Mouse (Mus musculus) embryonic facial prominence, embryonic 14.5 days (tissue): Measurements from ENCODE around the gene 4930578G10Rik. TPM values are rescaled to one million over a fixed set of nuclear protein-coding genes. Genes with fewer than 3 reads are reported as not detected.
"Not testable (repeated sequence)": the region's sequence is repeated elsewhere in the genome, so short reads cannot be mapped to it uniquely, and the experiment has no call there.

Experiments used
- ATAC-seq: fragments of 200-750 bp; cut with Nextera tagmentation; 2 replicates; pipeline ENCODE4 v1.8.0; 2017; ENCODE audit warnings: low read depth, moderate number of reproducible peaks, moderate TSS enrichment
- DNase-seq: peaks from one replicate; pipeline ENCODE4 v3.0.0-alpha.2; 2015; ENCODE audit warnings: low spot score
- H3K27ac ChIP-seq: fragments of 300-500 bp; sonication (generic); replicated peaks from 2 replicates; pipeline ENCODE4 v1.5.1; 2014; ENCODE audit warnings: low read depth, mild to moderate bottlenecking, low read length, moderate library complexity
- H3K27me3 ChIP-seq: fragments of 300-500 bp; sonication (generic); replicated peaks from 2 replicates; pipeline ENCODE4 v1.6.1; 2014; ENCODE audit warnings: low read length; ENCODE audit not compliant: control insufficient read depth, insufficient read depth
- H3K36me3 ChIP-seq: fragments of 300-500 bp; sonication (generic); 2 replicates; pipeline ENCODE4 v1.6.1; 2014; ENCODE audit warnings: low read length, mixed read lengths; ENCODE audit not compliant: control insufficient read depth, insufficient read depth
- H3K4me1 ChIP-seq: fragments of 300-500 bp; sonication (generic); 2 replicates; pipeline ENCODE4 v1.6.1; 2014; ENCODE audit warnings: antibody characterized with exemption, low read length; ENCODE audit not compliant: control insufficient read depth, insufficient read depth
- H3K4me2 ChIP-seq: fragments of 300-500 bp; sonication (generic); 2 replicates; pipeline ENCODE4 v1.6.1; 2014; ENCODE audit warnings: low read depth, mild to moderate bottlenecking, low read length, moderate library complexity, mixed read lengths
- H3K4me3 ChIP-seq: fragments of 300-500 bp; sonication (generic); 2 replicates; pipeline ENCODE4 v1.5.1; 2014; ENCODE audit warnings: low read depth, mild to moderate bottlenecking, low read length
- H3K9ac ChIP-seq: fragments of 300-500 bp; sonication (generic); 2 replicates; pipeline ENCODE4 v1.6.1; 2014; ENCODE audit warnings: low read depth, mild to moderate bottlenecking, low read length, moderate library complexity, mixed read lengths
- H3K9me3 ChIP-seq: fragments of 300-500 bp; sonication (generic); 2 replicates; pipeline ENCODE4 v1.6.1; 2016; ENCODE audit warnings: low read length; ENCODE audit not compliant: control insufficient read depth
- WGBS: fragments of 180-500 bp; shearing (Covaris S2); extraction: QIAGEN DNeasy Blood & Tissue Kit; methylation state at CpG from one replicate; pipeline ENCODE4 v1.1.7; 2014; 5-methylcytosine and 5-hydroxymethylcytosine counted together
- polyA plus RNA-seq: library from polyadenylated mRNA; unstranded; fragments of >200 nt; fragmentation: Nextera tagmentation; extraction: Ambion mirVana; gene quantifications from 2 replicates; pipeline ENCODE4 v1.2.1, GENCODE M21; 2014

4930578G10Rik gene
- polyA plus RNA-seq = not detected in 2 replicates

DNA sequence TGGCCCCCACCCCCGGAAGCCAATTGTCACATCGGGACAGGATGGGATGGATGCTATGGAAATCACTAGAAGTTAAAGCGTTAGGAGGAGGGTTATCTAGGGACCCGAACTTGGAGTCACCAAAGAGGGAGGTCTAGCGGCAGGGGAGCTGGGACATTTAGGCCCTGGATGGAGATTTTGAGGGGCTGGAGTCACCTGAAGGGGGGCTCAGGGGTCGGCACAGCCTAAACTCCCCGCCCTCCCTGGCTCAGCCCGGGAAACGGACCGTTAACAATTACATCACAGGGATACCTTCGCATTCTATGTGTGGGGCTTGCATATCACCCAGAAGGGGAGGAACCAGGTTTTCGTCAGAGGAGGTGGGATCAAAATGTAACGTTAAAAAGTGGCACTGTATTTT is at the start of gene 4930578G10Rik:
4930578G10Rik (plus strand) TSS at position 301 of the 400 bp plus-strand sequence.
- not testable (repeated sequence) for DNase-seq, H3K4me2 ChIP-seq, H3K9ac ChIP-seq, ATAC-seq, H3K27me3 ChIP-seq, H3K9me3 ChIP-seq, H3K4me1 ChIP-seq, H3K27ac ChIP-seq, H3K36me3 ChIP-seq, H3K4me3 ChIP-seq
- WGBS = no CpG with 5 or more reads among the region's 13 CpGs

DNA sequence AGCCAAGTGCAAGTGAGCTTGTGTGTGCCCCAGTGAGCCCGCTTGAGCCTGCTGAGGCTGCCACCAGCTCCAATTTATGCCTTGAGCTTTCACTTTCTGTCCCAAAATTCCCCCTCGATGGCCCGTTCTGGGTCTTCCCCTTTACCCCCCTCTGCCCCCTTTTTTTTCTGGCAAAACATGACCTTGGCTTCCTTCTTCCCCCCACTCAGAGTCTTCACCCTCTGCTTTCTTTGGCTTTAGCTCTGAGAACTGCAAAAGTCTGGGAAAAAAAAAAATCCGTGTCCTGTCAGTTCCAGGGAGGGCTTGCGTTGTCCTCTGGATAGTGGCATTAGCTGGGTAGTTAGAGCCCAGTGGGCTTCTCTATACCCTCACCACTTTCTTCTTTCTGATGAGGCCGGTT is 21.1 kb downstream of the 4930578G10Rik start, which contains the start of gene Ccl19:
Ccl19 (minus strand) TSS at position 101 of the 400 bp plus-strand sequence.
- H3K4me2 ChIP-seq, H3K27me3 ChIP-seq, H3K4me1 ChIP-seq, DNase-seq, H3K36me3 ChIP-seq, H3K9me3 ChIP-seq, H3K9ac ChIP-seq, ATAC-seq, H3K4me3 ChIP-seq, H3K27ac ChIP-seq: not testable (repeated sequence)
- WGBS = no CpG with 5 or more reads among the region's 6 CpGs

- H3K4me3 ChIP-seq, ATAC-seq, H3K9ac ChIP-seq, DNase-seq, H3K9me3 ChIP-seq, H3K4me2 ChIP-seq, H3K27ac ChIP-seq, H3K4me1 ChIP-seq, H3K27me3 ChIP-seq, H3K36me3 ChIP-seq: not testable (repeated sequence)
- WGBS = no CpG with 5 or more reads among the region's 5 CpGs
These were observed 38.5 kb downstream of the 4930578G10Rik start, which contains the start of gene Ccl21a for GRCm38 (mm10) chr4:42773893-42774292. Gene Ccl21a (minus strand): TSS chr4:42773993.

DNA sequence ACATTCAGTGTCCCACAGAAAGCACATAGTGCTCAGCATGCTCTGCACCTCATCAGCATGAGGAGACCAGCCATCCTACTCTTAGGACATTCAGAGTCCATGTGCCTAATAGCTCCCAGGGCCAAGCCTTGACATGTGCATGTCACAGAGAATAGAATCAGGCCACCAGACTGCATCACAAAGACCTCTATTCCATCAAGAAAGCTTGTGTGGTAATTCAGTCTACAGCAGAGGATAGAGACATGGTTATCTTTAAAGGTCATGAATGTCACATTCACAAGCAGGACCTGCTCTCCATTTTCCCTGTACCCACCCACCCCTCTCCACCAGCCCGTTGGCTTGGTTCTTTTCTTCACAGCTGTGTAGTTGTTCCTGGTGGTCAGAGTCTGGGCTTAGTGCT is 118.4 kb downstream of the 4930578G10Rik start, which contains the start of gene Fam205a1:
Fam205a1 (minus strand) TSS at position 101 of the 400 bp plus-strand sequence.
- not testable (repeated sequence) for H3K27me3 ChIP-seq, H3K9ac ChIP-seq, H3K4me2 ChIP-seq, H3K4me3 ChIP-seq, H3K27ac ChIP-seq, H3K36me3 ChIP-seq, H3K4me1 ChIP-seq, ATAC-seq, H3K9me3 ChIP-seq, DNase-seq
- WGBS = 100% methylated on average over 1 of the region's 1 CpGs

DNA sequence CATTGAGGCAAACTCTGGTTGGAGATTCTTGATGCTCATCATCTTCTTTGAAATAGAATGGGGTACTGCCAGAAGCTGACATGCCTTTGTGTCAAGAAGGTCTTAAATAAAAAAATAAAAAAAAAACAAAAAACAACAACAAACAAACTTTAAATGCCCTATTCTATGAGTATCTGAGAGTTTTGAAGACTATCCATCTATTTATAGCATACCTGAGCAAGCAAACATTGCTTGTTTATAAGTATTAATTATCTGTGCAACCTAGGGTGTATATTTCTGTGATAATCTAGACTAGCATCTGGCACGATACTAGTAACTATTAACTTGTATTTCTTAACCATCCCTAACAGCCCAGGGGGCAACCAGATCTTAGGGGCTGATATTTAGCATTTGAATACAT is 121.3 kb downstream of the 4930578G10Rik start, which contains the start of gene Gm12394:
Gm12394 (minus strand) TSS at position 101 of the 400 bp plus-strand sequence.
- not testable (repeated sequence) for H3K27me3 ChIP-seq, H3K27ac ChIP-seq, H3K9ac ChIP-seq, ATAC-seq, H3K36me3 ChIP-seq, H3K4me3 ChIP-seq, H3K4me2 ChIP-seq, H3K9me3 ChIP-seq, H3K4me1 ChIP-seq, DNase-seq
- WGBS = 71% methylated on average over 1 of the region's 1 CpGs

DNA sequence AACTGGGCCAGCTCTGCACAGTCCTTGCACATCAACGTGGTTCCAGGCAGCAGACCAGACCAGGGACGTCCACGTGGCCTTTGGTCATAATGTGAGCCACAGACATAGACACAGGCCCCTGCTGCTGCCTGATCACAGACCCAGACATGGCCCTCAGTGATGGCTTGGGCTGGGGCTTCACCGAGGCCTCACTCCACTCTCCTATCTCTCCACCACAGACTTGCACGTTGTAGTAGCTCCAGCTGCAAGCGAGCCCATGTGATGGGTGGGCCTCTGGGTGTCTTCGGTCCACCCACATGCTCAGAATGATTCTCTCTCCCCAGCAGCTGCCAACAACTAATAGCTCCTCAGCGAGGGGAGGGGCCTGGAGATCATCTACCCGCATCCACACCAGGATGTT is 125.1 kb downstream of the 4930578G10Rik start:
- not testable (repeated sequence) for H3K4me1 ChIP-seq, DNase-seq, H3K4me2 ChIP-seq, H3K27me3 ChIP-seq, ATAC-seq, H3K36me3 ChIP-seq, H3K4me3 ChIP-seq, H3K27ac ChIP-seq, H3K9me3 ChIP-seq, H3K9ac ChIP-seq
- WGBS = 72% methylated on average over 8 of the region's 9 CpGs

DNA sequence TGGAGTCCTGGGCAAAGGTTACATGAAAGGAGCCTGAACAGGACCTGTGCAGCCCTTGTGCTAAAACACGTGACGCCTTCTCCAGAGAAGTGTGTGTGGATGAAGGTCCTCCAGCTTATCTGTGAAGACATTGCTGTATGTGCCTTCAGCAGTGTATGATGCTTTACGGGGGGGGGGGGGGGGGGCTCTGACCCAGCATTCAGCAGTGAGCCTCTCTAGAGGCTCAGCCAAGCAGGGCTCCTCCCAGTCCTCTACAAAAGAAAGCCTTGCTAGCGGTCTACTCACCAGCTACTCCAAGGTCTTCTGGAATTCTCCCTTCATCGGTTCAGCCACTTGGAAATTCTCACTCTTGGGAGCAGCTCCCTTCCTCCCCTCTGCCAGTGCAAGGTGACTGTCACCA is 128.1 kb downstream of the 4930578G10Rik start:
- H3K4me1 ChIP-seq, H3K9me3 ChIP-seq, H3K27ac ChIP-seq, H3K4me3 ChIP-seq, DNase-seq, H3K9ac ChIP-seq, H3K36me3 ChIP-seq, H3K27me3 ChIP-seq, H3K4me2 ChIP-seq, ATAC-seq: not testable (repeated sequence)
- 78% methylated on average over 2 of the region's 5 CpGs for WGBS

DNA sequence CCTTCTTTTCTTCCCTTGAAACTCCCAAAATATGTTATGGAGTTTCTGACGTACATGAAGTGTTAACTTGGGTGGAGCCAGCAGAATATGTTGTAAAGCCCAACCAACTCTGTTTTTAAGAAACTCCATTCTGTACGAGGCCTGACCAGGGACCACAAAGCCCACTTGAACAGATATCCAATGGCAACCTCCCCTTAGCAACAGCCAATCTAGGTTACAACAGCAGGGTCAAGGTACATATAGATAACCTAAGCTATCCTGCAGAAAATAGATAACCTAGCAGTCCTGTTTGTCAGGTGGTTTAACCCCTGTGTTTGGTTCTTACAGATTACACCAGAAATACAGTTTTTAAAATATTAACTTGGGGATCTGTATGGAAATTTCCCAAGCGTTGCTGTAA is 132.0 kb downstream of the 4930578G10Rik start:
- ATAC-seq = no peak
- H3K4me1 ChIP-seq = no peaks in the 10 kb centered on the region
- H3K36me3 ChIP-seq = no peaks in the 10 kb centered on the region
- no peak overlapping the region for H3K9ac ChIP-seq
- H3K9me3 ChIP-seq = no peaks in the 10 kb centered on the region
- no peak overlapping the region for H3K4me2 ChIP-seq
- no peaks in the 10 kb centered on the region for H3K27me3 ChIP-seq
- 61% methylated on average over 3 of the region's 3 CpGs for WGBS
- DNase-seq = no peak
- no peak overlapping the region for H3K27ac ChIP-seq
- no peak overlapping the region for H3K4me3 ChIP-seq

DNA sequence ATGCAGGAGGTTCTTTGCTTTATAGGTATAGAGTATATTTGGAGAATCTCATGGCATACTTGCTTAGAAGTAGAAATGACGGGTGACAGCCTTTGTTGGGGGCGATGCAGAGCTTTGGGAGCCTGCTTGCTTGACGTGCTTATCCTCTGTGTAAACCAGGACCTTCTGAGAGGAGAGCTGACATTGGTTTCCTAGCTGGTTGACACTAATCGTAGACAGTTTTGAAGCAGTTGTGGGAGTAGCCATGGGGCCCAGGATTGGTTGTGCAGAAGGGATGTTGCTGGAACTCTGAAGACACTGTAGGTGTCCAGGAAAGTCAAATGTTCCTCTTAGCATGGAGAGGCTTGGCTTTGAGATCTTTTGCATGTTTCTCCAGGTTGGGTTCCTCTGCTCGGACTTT is 132.8 kb downstream of the 4930578G10Rik start:
- Histone ChIP-seq H3K27ac (no peak overlapping the region), H3K4me1 (no peaks in the 10 kb centered on the region), H3K27me3 (no peaks in the 10 kb centered on the region), H3K9me3 (no peaks in the 10 kb centered on the region), H3K36me3 (no peaks in the 10 kb centered on the region), H3K9ac (no peak overlapping the region), H3K4me3 (no peak overlapping the region), H3K4me2 (no peak overlapping the region)
- DNase-seq (no peak), ATAC-seq (no peak)
- WGBS = 90% methylated on average over 5 of the region's 5 CpGs
